Mouse (Mus musculus) neural tube, embryonic 12.5 days (tissue): ENCODE results near the gene Syne3. TPM values are rescaled to one million over a fixed set of nuclear protein-coding genes. Genes with fewer than 3 reads are reported as not detected.

Source experiments
- ATAC-seq: fragments of 200-750 bp; cut with Nextera tagmentation; 2 replicates; pipeline ENCODE4 v1.8.0; 2017; ENCODE audit warnings: low read depth, mild to moderate bottlenecking, moderate TSS enrichment, moderate library complexity; ENCODE audit not compliant: low FRiP score
- H3K27ac ChIP-seq: fragments of 300-500 bp; sonication (generic); 2 replicates; pipeline ENCODE4 v1.5.1; 2016
- H3K27me3 ChIP-seq: fragments of 300-500 bp; sonication (generic); replicated peaks from 2 replicates; pipeline ENCODE4 v1.6.1; 2016; ENCODE audit warnings: mild to moderate bottlenecking
- H3K36me3 ChIP-seq: fragments of 300-500 bp; sonication (generic); 2 replicates; pipeline ENCODE4 v1.6.1; 2016; ENCODE audit warnings: mild to moderate bottlenecking
- H3K4me1 ChIP-seq: fragments of 300-500 bp; sonication (generic); 2 replicates; pipeline ENCODE4 v1.6.1; 2016
- H3K4me2 ChIP-seq: fragments of 300-500 bp; sonication (generic); replicated peaks from 2 replicates; pipeline ENCODE4 v1.6.1; 2016; ENCODE audit warnings: mild to moderate bottlenecking
- H3K4me3 ChIP-seq: fragments of 300-500 bp; sonication (generic); 2 replicates; pipeline ENCODE4 v1.5.1; 2016
- H3K9ac ChIP-seq: fragments of 300-500 bp; sonication (generic); 2 replicates; pipeline ENCODE4 v1.6.1; 2016; ENCODE audit warnings: mild to moderate bottlenecking
- H3K9me3 ChIP-seq: fragments of 300-500 bp; sonication (generic); 2 replicates; pipeline ENCODE4 v1.6.1; 2016; ENCODE audit warnings: mild to moderate bottlenecking
- WGBS: fragments of 180-500 bp; shearing (Covaris S2); methylation state at CpG from one replicate; pipeline ENCODE4 v1.1.7; 2016; 5-methylcytosine and 5-hydroxymethylcytosine counted together
- polyA plus RNA-seq: library from polyadenylated mRNA; unstranded; fragments of >200 nt; fragmentation: Nextera tagmentation; extraction: Ambion mirVana; gene quantifications from 2 replicates; pipeline ENCODE4 v1.2.1, GENCODE M21; 2016

Gene Syne3
- polyA plus RNA-seq, 1 experiment from 2014 or later, result 0.06 TPM

GRCm38 (mm10) chr12:104908024-104908781, 101.4 kb downstream of the Syne3 start:
- Histone ChIP-seq H3K27me3 (no peaks in the 10 kb centered on the region), H3K9me3 (no peaks in the 10 kb centered on the region), H3K36me3 (no peaks in the 10 kb centered on the region), H3K4me2 (no peak overlapping the region), H3K27ac (no peak overlapping the region), H3K4me3 (no peak overlapping the region), H3K4me1 (peaks cover 33% of the 10 kb centered on the region), H3K9ac (no peak overlapping the region)
- ATAC-seq, result no peak
- WGBS, result 4% methylated on average over 15 of the region's 15 CpGs

GRCm38 (mm10) chr12:104907133-104907532, 102.5 kb downstream of the Syne3 start:
- WGBS, result 94% methylated on average over 2 of the region's 2 CpGs
- H3K27ac ChIP-seq, result no peak overlapping the region
- H3K4me3 ChIP-seq, result no peak overlapping the region
- H3K4me2 ChIP-seq, result no peak overlapping the region
- peaks cover 25% of the 10 kb centered on the region for H3K4me1 ChIP-seq
- no peak overlapping the region for H3K9ac ChIP-seq
- no peak for ATAC-seq
- H3K9me3 ChIP-seq, result no peaks in the 10 kb centered on the region
- H3K27me3 ChIP-seq, result no peaks in the 10 kb centered on the region
- no peaks in the 10 kb centered on the region for H3K36me3 ChIP-seq

GRCm38 (mm10) chr12:104904138-104904537, 105.5 kb downstream of the Syne3 start:
- no peaks in the 10 kb centered on the region for H3K36me3 ChIP-seq
- H3K27me3 ChIP-seq, result no peaks in the 10 kb centered on the region
- 36% methylated on average over 5 of the region's 5 CpGs for WGBS
- ATAC-seq, result no peak
- no peak overlapping the region for H3K27ac ChIP-seq
- H3K4me2 ChIP-seq, result no peak overlapping the region
- no peak overlapping the region for H3K9ac ChIP-seq
- H3K4me1 ChIP-seq, result peaks cover 33% of the 10 kb centered on the region
- no peaks in the 10 kb centered on the region for H3K9me3 ChIP-seq
- no peak overlapping the region for H3K4me3 ChIP-seq

- WGBS, result 85% methylated on average over 13 of the region's 13 CpGs
- Histone ChIP-seq H3K9me3 (no peaks in the 10 kb centered on the region), H3K36me3 (no peaks in the 10 kb centered on the region), H3K4me2 (no peak overlapping the region), H3K4me1 (peaks cover 17% of the 10 kb centered on the region), H3K4me3 (no peak overlapping the region), H3K9ac (no peak overlapping the region), H3K27ac (no peak overlapping the region), H3K27me3 (no peaks in the 10 kb centered on the region; the same call in 1 of the 2 replicates)
- ATAC-seq, result no peak
Measured at GRCm38 (mm10) chr12:104902392-104903053, 107.1 kb downstream of the Syne3 start.

GRCm38 (mm10) chr12:104901320-104901719, 108.3 kb downstream of the Syne3 start:
- Histone ChIP-seq H3K36me3 (no peaks in the 10 kb centered on the region), H3K4me3 (no peak overlapping the region), H3K4me1 (peaks cover 24% of the 10 kb centered on the region), H3K27me3 (no peaks in the 10 kb centered on the region; the same call in 1 of the 2 replicates), H3K4me2 (no peak overlapping the region), H3K27ac (no peak overlapping the region), H3K9me3 (no peaks in the 10 kb centered on the region), H3K9ac (no peak overlapping the region)
- no peak for ATAC-seq
- 18% methylated on average over 8 of the region's 8 CpGs for WGBS

- no peak overlapping the region for H3K27ac ChIP-seq
Measured at GRCm38 (mm10) chr12:104899835-104900234, 109.8 kb downstream of the Syne3 start.

GRCm38 (mm10) chr12:104899161-104899560, 110.4 kb downstream of the Syne3 start:
- WGBS, result 78% methylated on average over 11 of the region's 11 CpGs
- Histone ChIP-seq H3K4me3 (no peak overlapping the region), H3K9me3 (no peaks in the 10 kb centered on the region), H3K27ac (no peak overlapping the region), H3K9ac (no peak overlapping the region), H3K4me2 (no peak overlapping the region), H3K27me3 (no peaks in the 10 kb centered on the region; the same call in 1 of the 2 replicates), H3K36me3 (no peaks in the 10 kb centered on the region), H3K4me1 (peaks cover 22% of the 10 kb centered on the region)
- no peak for ATAC-seq

More at GRCm38 (mm10) chr12:104899835-104900234, 109.8 kb downstream of the Syne3 start:
- WGBS, result 79% methylated on average over 3 of the region's 3 CpGs
- Histone ChIP-seq H3K4me3 (no peak overlapping the region), H3K9me3 (no peaks in the 10 kb centered on the region), H3K4me1 (peaks cover 24% of the 10 kb centered on the region), H3K9ac (no peak overlapping the region), H3K27me3 (no peaks in the 10 kb centered on the region; the same call in 1 of the 2 replicates), H3K36me3 (no peaks in the 10 kb centered on the region), H3K4me2 (no peak overlapping the region)
- no peak for ATAC-seq

GRCm38 (mm10) chr12:104898718-104899117, 110.9 kb downstream of the Syne3 start:
- H3K4me1 ChIP-seq, result peaks cover 18% of the 10 kb centered on the region
- H3K9me3 ChIP-seq, result no peaks in the 10 kb centered on the region
- H3K36me3 ChIP-seq, result no peaks in the 10 kb centered on the region
- H3K4me3 ChIP-seq, result no peak overlapping the region
- H3K4me2 ChIP-seq, result no peak overlapping the region
- no peak for ATAC-seq
- 77% methylated on average over 9 of the region's 9 CpGs for WGBS
- no peaks in the 10 kb centered on the region; the same call in 1 of the 2 replicates for H3K27me3 ChIP-seq
- H3K9ac ChIP-seq, result no peak overlapping the region
- no peak overlapping the region for H3K27ac ChIP-seq

- peaks cover 16% of the 10 kb centered on the region; the same call in 1 of the 2 replicates for H3K4me1 ChIP-seq
- ATAC-seq, result peak; percentile 25; the same call in 1 of the 2 replicates
- H3K36me3 ChIP-seq, result no peaks in the 10 kb centered on the region
- no peaks in the 10 kb centered on the region for H3K9me3 ChIP-seq
- H3K9ac ChIP-seq, result no peak overlapping the region
- H3K27me3 ChIP-seq, result no peaks in the 10 kb centered on the region; the same call in 1 of the 2 replicates
- no peak overlapping the region for H3K27ac ChIP-seq
- WGBS, result 67% methylated on average over 8 of the region's 8 CpGs
- no peak overlapping the region for H3K4me2 ChIP-seq
- no peak overlapping the region for H3K4me3 ChIP-seq
Measured at GRCm38 (mm10) chr12:104897051-104897618, 112.5 kb downstream of the Syne3 start.

GRCm38 (mm10) chr12:104896640-104897039, 113.0 kb downstream of the Syne3 start:
- H3K9me3 ChIP-seq, result no peaks in the 10 kb centered on the region
- no peak overlapping the region for H3K4me3 ChIP-seq
- no peaks in the 10 kb centered on the region; the same call in 1 of the 2 replicates for H3K27me3 ChIP-seq
- H3K4me1 ChIP-seq, result peaks cover 14% of the 10 kb centered on the region; the same call in 1 of the 2 replicates
- H3K27ac ChIP-seq, result no peak overlapping the region
- H3K4me2 ChIP-seq, result no peak overlapping the region
- WGBS, result 55% methylated on average over 16 of the region's 16 CpGs
- peak; percentile 26; the same call in 1 of the 2 replicates for ATAC-seq
- H3K36me3 ChIP-seq, result no peaks in the 10 kb centered on the region
- H3K9ac ChIP-seq, result no peak overlapping the region

GRCm38 (mm10) chr12:104892245-104892644, 117.4 kb downstream of the Syne3 start:
- Histone ChIP-seq H3K4me3 (no peak overlapping the region), H3K4me1 (0 out of 2 replicates have a peak, but pooled peaks cover 7% of the 10 kb centered on the region), H3K27me3 (no peaks in the 10 kb centered on the region), H3K36me3 (no peaks in the 10 kb centered on the region), H3K27ac (no peak overlapping the region), H3K9me3 (no peaks in the 10 kb centered on the region), H3K9ac (no peak overlapping the region), H3K4me2 (no peak overlapping the region)
- WGBS, result 95% methylated on average over 3 of the region's 3 CpGs
- no peak for ATAC-seq

- Histone ChIP-seq H3K36me3 (no peaks in the 10 kb centered on the region), H3K9ac (no peak overlapping the region), H3K4me2 (no peak overlapping the region), H3K4me1 (no peaks in the 10 kb centered on the region), H3K4me3 (no peak overlapping the region), H3K9me3 (no peaks in the 10 kb centered on the region), H3K27me3 (no peaks in the 10 kb centered on the region), H3K27ac (no peak overlapping the region)
- 85% methylated on average over 8 of the region's 8 CpGs for WGBS
- no peak for ATAC-seq
Measured at GRCm38 (mm10) chr12:104890066-104890465, 119.5 kb downstream of the Syne3 start.
